Mouse (Mus musculus): ENCODE measurements around the gene Glis3. TPM values are rescaled to one million over a fixed set of nuclear protein-coding genes. Genes with fewer than 3 reads are reported as not detected.
A peak's percentile ranks its signal among the peaks of the same experiment; 100 is the strongest.

The Glis3 gene
- 2.2 and 3.7 TPM in 2 replicates for polyA plus RNA-seq (2012; rRNA removed)

- peak; percentile 49 for DNase-seq (ENCODE audit: low spot score)
Observed at GRCm38 (mm10) chr19:28679776-28680391, at the start of gene Glis3. TSS of gene Glis3 (minus strand) at chr19:28680077.

GRCm38 (mm10) chr19:28726161-28726880 lies 46.4 kb upstream of the Glis3 start:
- no peak for DNase-seq (ENCODE audit: low spot score)

- DNase-seq (ENCODE audit: low spot score), result no peak
Observed at GRCm38 (mm10) chr19:28724641-28725040, 44.8 kb upstream of the Glis3 start.

GRCm38 (mm10) chr19:28722626-28723025 lies 42.7 kb upstream of the Glis3 start:
- DNase-seq (ENCODE audit: low spot score), result no peak

- no peak for DNase-seq (ENCODE audit: low spot score)
Observed at GRCm38 (mm10) chr19:28721834-28722233, 42.0 kb upstream of the Glis3 start.

- no peak for DNase-seq (ENCODE audit: low spot score)
Observed at GRCm38 (mm10) chr19:28720016-28720415, 40.1 kb upstream of the Glis3 start.

GRCm38 (mm10) chr19:28714674-28715073 lies 34.8 kb upstream of the Glis3 start:
- no peak for DNase-seq (ENCODE audit: low spot score)

- DNase-seq (ENCODE audit: low spot score), result no peak
Observed at GRCm38 (mm10) chr19:28697718-28698117, 17.8 kb upstream of the Glis3 start.

- no peak for DNase-seq (ENCODE audit: low spot score)
Observed at GRCm38 (mm10) chr19:28686398-28686797, 6.5 kb upstream of the Glis3 start.

GRCm38 (mm10) chr19:28685484-28685883 lies 5.6 kb upstream of the Glis3 start:
- DNase-seq (ENCODE audit: low spot score), result no peak

GRCm38 (mm10) chr19:28684347-28684746 lies 4.5 kb upstream of the Glis3 start:
- DNase-seq (ENCODE audit: low spot score), result no peak

- no peak for DNase-seq (ENCODE audit: low spot score)
Observed at GRCm38 (mm10) chr19:28683346-28683745, 3.5 kb upstream of the Glis3 start.

GRCm38 (mm10) chr19:28679291-28679775 lies 544 bp downstream of the Glis3 start:
- DNase-seq (ENCODE audit: low spot score), result no peak

GRCm38 (mm10) chr19:28678646-28679270 lies 1.1 kb downstream of the Glis3 start:
- no peak for DNase-seq (ENCODE audit: low spot score)

- peak; percentile 39 for DNase-seq (ENCODE audit: low spot score)
Observed at GRCm38 (mm10) chr19:28677728-28678438, 2.0 kb downstream of the Glis3 start.

GRCm38 (mm10) chr19:28677045-28677727 lies 2.7 kb downstream of the Glis3 start:
- no peak for DNase-seq (ENCODE audit: low spot score)

- DNase-seq (ENCODE audit: low spot score), result no peak
Observed at GRCm38 (mm10) chr19:28663781-28664180, 16.1 kb downstream of the Glis3 start.

GRCm38 (mm10) chr19:28663148-28663547 lies 16.7 kb downstream of the Glis3 start:
- no peak for DNase-seq (ENCODE audit: low spot score)

GRCm38 (mm10) chr19:28662474-28662873 lies 17.4 kb downstream of the Glis3 start:
- no peak for DNase-seq (ENCODE audit: low spot score)

GRCm38 (mm10) chr19:28660912-28661311 lies 19.0 kb downstream of the Glis3 start:
- DNase-seq (ENCODE audit: low spot score), result no peak

GRCm38 (mm10) chr19:28657686-28658195 lies 22.1 kb downstream of the Glis3 start:
- no peak for DNase-seq (ENCODE audit: low spot score)
